Mouse (Mus musculus) embryonic facial prominence, embryonic 12.5 days (tissue): ENCODE data around the gene Bicc1. TPM values are rescaled to one million over a fixed set of nuclear protein-coding genes. Genes with fewer than 3 reads are reported as not detected.

Experiments
- ATAC-seq: fragments of 200-750 bp; cut with Nextera tagmentation; 2 replicates; pipeline ENCODE4 v1.8.0; 2017; ENCODE audit not compliant: insufficient number of reproducible peaks, insufficient read depth, low FRiP score, low TSS enrichment
- H3K27ac ChIP-seq: fragments of 300-500 bp; sonication (generic); 2 replicates; pipeline ENCODE4 v1.5.1; 2016; ENCODE audit warnings: mild to moderate bottlenecking
- H3K27me3 ChIP-seq: fragments of 300-500 bp; sonication (generic); 2 replicates; pipeline ENCODE4 v1.6.1; 2016; ENCODE audit warnings: mild to moderate bottlenecking, moderate library complexity
- H3K36me3 ChIP-seq: fragments of 300-500 bp; sonication (generic); 2 replicates; pipeline ENCODE4 v1.6.1; 2016; ENCODE audit warnings: mild to moderate bottlenecking
- H3K4me1 ChIP-seq: fragments of 300-500 bp; sonication (generic); 2 replicates; pipeline ENCODE4 v1.6.1; 2016
- H3K4me2 ChIP-seq: fragments of 300-500 bp; sonication (generic); replicated peaks from 2 replicates; pipeline ENCODE4 v1.6.1; 2016; ENCODE audit warnings: mild to moderate bottlenecking, moderate library complexity
- H3K4me3 ChIP-seq: fragments of 300-500 bp; sonication (generic); 2 replicates; pipeline ENCODE4 v1.5.1; 2016; ENCODE audit warnings: mild to moderate bottlenecking
- H3K9ac ChIP-seq: fragments of 300-500 bp; sonication (generic); 2 replicates; pipeline ENCODE4 v1.6.1; 2016; ENCODE audit warnings: mild to moderate bottlenecking, moderate library complexity
- H3K9me3 ChIP-seq: fragments of 300-500 bp; sonication (generic); 2 replicates; pipeline ENCODE4 v1.6.1; 2016; ENCODE audit warnings: mild to moderate bottlenecking, moderate library complexity
- WGBS: fragments of 180-500 bp; shearing (Covaris S2); methylation state at CpG from one replicate; pipeline ENCODE4 v1.1.7; 2016; 5-methylcytosine and 5-hydroxymethylcytosine counted together
- polyA plus RNA-seq: library from polyadenylated mRNA; unstranded; fragments of >200 nt; fragmentation: Nextera tagmentation; extraction: Ambion mirVana; gene quantifications from 2 replicates; pipeline ENCODE4 v1.2.1, GENCODE M21; 2016

Gene Bicc1
- polyA plus RNA-seq, 1 experiment from 2014 or later, result 24.2 TPM

GRCm38 (mm10) chr10:70926126-70926525, 233.4 kb downstream of the Bicc1 start:
- peaks cover 11% of the 10 kb centered on the region; the same call in 1 of the 2 replicates for H3K36me3 ChIP-seq
- H3K4me1 ChIP-seq, result no peaks in the 10 kb centered on the region
- H3K4me3 ChIP-seq, result no peak overlapping the region
- H3K4me2 ChIP-seq, result no peak overlapping the region
- H3K9me3 ChIP-seq, result no peaks in the 10 kb centered on the region
- no peaks in the 10 kb centered on the region for H3K27me3 ChIP-seq
- ATAC-seq, result no peak
- no peak overlapping the region for H3K9ac ChIP-seq
- no peak overlapping the region for H3K27ac ChIP-seq
- WGBS, result 82% methylated on average over 4 of the region's 4 CpGs

GRCm38 (mm10) chr10:70924348-70924747, 235.2 kb downstream of the Bicc1 start:
- WGBS, result 74% methylated on average over 3 of the region's 3 CpGs

GRCm38 (mm10) chr10:70923936-70924335, 235.6 kb downstream of the Bicc1 start:
- H3K27ac ChIP-seq, result no peak overlapping the region
- no peaks in the 10 kb centered on the region for H3K4me1 ChIP-seq
- no peaks in the 10 kb centered on the region for H3K9me3 ChIP-seq
- H3K4me2 ChIP-seq, result no peak overlapping the region
- no peaks in the 10 kb centered on the region for H3K36me3 ChIP-seq
- no peak for ATAC-seq
- no peak overlapping the region for H3K4me3 ChIP-seq
- no peak overlapping the region for H3K9ac ChIP-seq
- no peaks in the 10 kb centered on the region for H3K27me3 ChIP-seq
- 93% methylated on average over 3 of the region's 3 CpGs for WGBS

More at GRCm38 (mm10) chr10:70924348-70924747, 235.2 kb downstream of the Bicc1 start:
- H3K36me3 ChIP-seq, result no peaks in the 10 kb centered on the region
- no peak for ATAC-seq
- no peak overlapping the region for H3K9ac ChIP-seq
- no peaks in the 10 kb centered on the region for H3K4me1 ChIP-seq
- H3K27ac ChIP-seq, result no peak overlapping the region
- no peak overlapping the region for H3K4me2 ChIP-seq
- no peaks in the 10 kb centered on the region for H3K9me3 ChIP-seq
- no peaks in the 10 kb centered on the region for H3K27me3 ChIP-seq
- no peak overlapping the region for H3K4me3 ChIP-seq

- WGBS, result 87% methylated on average over 6 of the region's 6 CpGs
- H3K4me3 ChIP-seq, result no peak overlapping the region
Measured at GRCm38 (mm10) chr10:70921481-70921880, 238.0 kb downstream of the Bicc1 start.

GRCm38 (mm10) chr10:70919851-70920250, 239.6 kb downstream of the Bicc1 start:
- 38% methylated on average over 1 of the region's 1 CpGs for WGBS

More at GRCm38 (mm10) chr10:70921481-70921880, 238.0 kb downstream of the Bicc1 start:
- Histone ChIP-seq H3K27ac (no peak overlapping the region), H3K4me2 (no peak overlapping the region), H3K9ac (no peak overlapping the region), H3K4me1 (no peaks in the 10 kb centered on the region), H3K27me3 (no peaks in the 10 kb centered on the region), H3K9me3 (0 out of 2 replicates have a peak, but pooled peaks cover 4% of the 10 kb centered on the region), H3K36me3 (no peaks in the 10 kb centered on the region)
- ATAC-seq, result no peak

GRCm38 (mm10) chr10:70919031-70919663, 240.4 kb downstream of the Bicc1 start:
- no peaks in the 10 kb centered on the region for H3K36me3 ChIP-seq
- ATAC-seq, result no peak
- WGBS, result 79% methylated on average over 13 of the region's 13 CpGs
- 0 out of 2 replicates have a peak, but pooled peaks cover 4% of the 10 kb centered on the region for H3K9me3 ChIP-seq
- H3K27me3 ChIP-seq, result no peaks in the 10 kb centered on the region
- no peak overlapping the region for H3K4me2 ChIP-seq
- no peaks in the 10 kb centered on the region for H3K4me1 ChIP-seq
- H3K4me3 ChIP-seq, result no peak overlapping the region
- H3K27ac ChIP-seq, result no peak overlapping the region
- no peak overlapping the region for H3K9ac ChIP-seq

More at GRCm38 (mm10) chr10:70919851-70920250, 239.6 kb downstream of the Bicc1 start:
- ATAC-seq, result no peak
- Histone ChIP-seq H3K4me1 (no peaks in the 10 kb centered on the region), H3K4me3 (no peak overlapping the region), H3K27me3 (no peaks in the 10 kb centered on the region), H3K9me3 (0 out of 2 replicates have a peak, but pooled peaks cover 4% of the 10 kb centered on the region), H3K36me3 (no peaks in the 10 kb centered on the region), H3K27ac (no peak overlapping the region), H3K4me2 (no peak overlapping the region), H3K9ac (no peak overlapping the region)

GRCm38 (mm10) chr10:70916697-70917096, 242.8 kb downstream of the Bicc1 start:
- H3K36me3 ChIP-seq, result no peaks in the 10 kb centered on the region
- no peak for ATAC-seq
- H3K4me3 ChIP-seq, result no peak overlapping the region
- H3K4me2 ChIP-seq, result no peak overlapping the region
- H3K4me1 ChIP-seq, result no peaks in the 10 kb centered on the region
- no peaks in the 10 kb centered on the region for H3K27me3 ChIP-seq
- H3K27ac ChIP-seq, result no peak overlapping the region
- WGBS, result 85% methylated on average over 6 of the region's 6 CpGs
- no peak overlapping the region for H3K9ac ChIP-seq
- H3K9me3 ChIP-seq, result 0 out of 2 replicates have a peak, but pooled peaks cover 4% of the 10 kb centered on the region

GRCm38 (mm10) chr10:70915096-70915495, 244.4 kb downstream of the Bicc1 start:
- WGBS, result 94% methylated on average over 6 of the region's 6 CpGs

GRCm38 (mm10) chr10:70903936-70904335, 255.6 kb downstream of the Bicc1 start:
- H3K9ac ChIP-seq, result no peak overlapping the region
- H3K9me3 ChIP-seq, result no peaks in the 10 kb centered on the region
- ATAC-seq, result no peak
- no peaks in the 10 kb centered on the region for H3K27me3 ChIP-seq
- no peak overlapping the region for H3K27ac ChIP-seq
- no peak overlapping the region for H3K4me2 ChIP-seq
- 65% methylated on average over 7 of the region's 7 CpGs for WGBS
- no peak overlapping the region for H3K4me3 ChIP-seq
- no peaks in the 10 kb centered on the region for H3K36me3 ChIP-seq
- no peaks in the 10 kb centered on the region for H3K4me1 ChIP-seq

More at GRCm38 (mm10) chr10:70915096-70915495, 244.4 kb downstream of the Bicc1 start:
- Histone ChIP-seq H3K36me3 (no peaks in the 10 kb centered on the region), H3K27me3 (no peaks in the 10 kb centered on the region), H3K4me1 (no peaks in the 10 kb centered on the region), H3K4me3 (no peak overlapping the region), H3K27ac (no peak overlapping the region), H3K9ac (no peak overlapping the region), H3K9me3 (0 out of 2 replicates have a peak, but pooled peaks cover 4% of the 10 kb centered on the region), H3K4me2 (no peak overlapping the region)
- no peak for ATAC-seq

GRCm38 (mm10) chr10:70902751-70903485, 256.6 kb downstream of the Bicc1 start:
- no peak overlapping the region for H3K4me3 ChIP-seq
- no peaks in the 10 kb centered on the region for H3K9me3 ChIP-seq
- 71% methylated on average over 5 of the region's 5 CpGs for WGBS
- H3K27ac ChIP-seq, result no peak overlapping the region
- no peaks in the 10 kb centered on the region for H3K27me3 ChIP-seq
- no peaks in the 10 kb centered on the region for H3K36me3 ChIP-seq
- no peak for ATAC-seq
- H3K9ac ChIP-seq, result no peak overlapping the region
- H3K4me1 ChIP-seq, result no peaks in the 10 kb centered on the region
- no peak overlapping the region for H3K4me2 ChIP-seq

GRCm38 (mm10) chr10:70901193-70901875, 258.2 kb downstream of the Bicc1 start:
- no peak for ATAC-seq
- Histone ChIP-seq H3K36me3 (no peaks in the 10 kb centered on the region), H3K4me3 (no peak overlapping the region), H3K4me2 (no peak overlapping the region), H3K9me3 (no peaks in the 10 kb centered on the region), H3K27me3 (no peaks in the 10 kb centered on the region), H3K27ac (no peak overlapping the region), H3K9ac (no peak overlapping the region), H3K4me1 (no peaks in the 10 kb centered on the region)
- 80% methylated on average over 11 of the region's 11 CpGs for WGBS
